Comparison of ENCODE assay signal across 8 mouse cellular contexts in genomic region chr1:39761211-39762024, GRCm38 (mm10). TPM values are rescaled to one million over a fixed set of nuclear protein-coding genes. Genes with fewer than 3 reads are reported as not detected.
DNase-seq lines count a peak whose midpoint lies in the region; ATAC-seq and TF ChIP-seq lines count a peak whose summit lies in the region.

No protein-coding gene starts in this region.

- H3K9ac ChIP-seq in CH12.LX (ENCODE audit: insufficient read depth, low read depth), result no peak overlapping the region
- H3K9ac ChIP-seq in forebrain, embryonic 16.5 days (replicated peaks; ENCODE audit: low read depth, low read length), result no peak overlapping the region
- H3K9ac ChIP-seq in neural tube, embryonic 15.5 days (replicated peaks), result no peak overlapping the region

- dilution Hi-C loops in CH12.LX (cut with MboI; ENCODE audit: extremely low pct_ligation_motif_present, extremely low pct_unique_long_range_greater_than_20kb, low sequenced_read_pairs), result no loop called here

- WGBS in forebrain, embryonic 16.5 days, result 6% methylated on average over 22 of the region's 22 CpGs
- WGBS in hindbrain, embryonic 10.5 days, result 6% methylated on average over 22 of the region's 22 CpGs
- 6% methylated on average over 22 of the region's 22 CpGs for WGBS in lung, adult 2 months
- 2% methylated on average over 22 of the region's 22 CpGs for WGBS in neural tube, embryonic 15.5 days

- H3K4me3 ChIP-seq in CH12.LX (replicated peaks in 1 of 3; ENCODE audit: low read depth in 2 of 3, low read length in 2 of 3, poor library complexity in 1 of 3), result no peak overlapping the region
- H3K4me3 ChIP-seq in forebrain, embryonic 16.5 days (replicated peaks; ENCODE audit: low read length), result no peak overlapping the region
- peak overlapping the region; percentile 34 for H3K4me3 ChIP-seq in hindbrain, embryonic 10.5 days
- peak overlapping the region; percentile 43 for H3K4me3 ChIP-seq in lung, adult 2 months (replicated peaks; ENCODE audit: extremely low read depth, low read depth, low read length)
- 0 out of 2 replicates have a peak overlapping the region, but pooled peaks have one; percentile 3 for H3K4me3 ChIP-seq in neural tube, embryonic 15.5 days (replicated peaks)

- no peaks in the 10 kb centered on the region for H3K27me3 ChIP-seq in CH12.LX (replicated peaks)
- H3K27me3 ChIP-seq in forebrain, embryonic 16.5 days (replicated peaks; ENCODE audit: control insufficient read depth, insufficient read depth, low read length), result no peaks in the 10 kb centered on the region
- no peaks in the 10 kb centered on the region for H3K27me3 ChIP-seq in hindbrain, embryonic 10.5 days (ENCODE audit: insufficient read depth, poor library complexity, severe bottlenecking)
- H3K27me3 ChIP-seq in neural tube, embryonic 15.5 days (replicated peaks), result no peaks in the 10 kb centered on the region

- H3K9me3 ChIP-seq in CH12.LX (replicated peaks; ENCODE audit: low read length), result no peaks in the 10 kb centered on the region
- no peaks in the 10 kb centered on the region for H3K9me3 ChIP-seq in forebrain, embryonic 16.5 days (ENCODE audit: control insufficient read depth, low read length)
- no peaks in the 10 kb centered on the region for H3K9me3 ChIP-seq in hindbrain, embryonic 10.5 days
- no peaks in the 10 kb centered on the region for H3K9me3 ChIP-seq in neural tube, embryonic 15.5 days (replicated peaks)

- ATAC-seq in cerebellum, adult (ENCODE audit: insufficient number of reproducible peaks, low FRiP score, low TSS enrichment), result peak; percentile 86
- peak; percentile 73 for ATAC-seq in forebrain, embryonic 16.5 days
- ATAC-seq in neural tube, embryonic 15.5 days (ENCODE audit: low FRiP score), result peak; percentile 69; the same call in 1 of the 2 replicates

- no peak for DNase-seq in CH12.LX (ENCODE audit: extremely low read depth)
- DNase-seq in hindbrain, embryonic 10.5 days (ENCODE audit: low spot score), result peak; percentile 64
- DNase-seq in layer of hippocampus, adult 8-10 months (ENCODE audit: low spot score in 2 of 2), result peak; percentile 46 to 62
- peak; percentile 45 for DNase-seq in lung, adult 2 months
- peak; percentile 73 for DNase-seq in thymus, postnatal 14 days

- in situ Hi-C loops in CH12.LX (cut with MboI; ENCODE audit: low pct_ligation_motif_present, low pct_unique_long_range_greater_than_20kb, low sequenced_read_pairs), result no loop called here

- TF ChIP-seq POLR2A in CH12.LX (IDR thresholded peaks at IDR 0.05; ENCODE audit: low read depth, low read length), result no peak
- no peak for TF ChIP-seq POLR2A in lung, adult 2 months (IDR thresholded peaks at IDR 0.05; ENCODE audit: borderline replicate concordance, extremely low read depth, low read depth, low read length)

- no peak overlapping the region for H3K27ac ChIP-seq in CH12.LX (ENCODE audit: insufficient read depth, low read depth)
- H3K27ac ChIP-seq in forebrain, embryonic 16.5 days (ENCODE audit: low read length), result peak overlapping the region; percentile 12; the same call in 1 of the 2 replicates
- H3K27ac ChIP-seq in hindbrain, embryonic 10.5 days, result peak overlapping the region; percentile 66; the same call in 1 of the 2 replicates
- peak overlapping the region; percentile 76 for H3K27ac ChIP-seq in neural tube, embryonic 15.5 days (replicated peaks)

- TF ChIP-seq EP300 in CH12.LX (IDR thresholded peaks at IDR 0.05; ENCODE audit: low read length), result no peak

- peak; percentile 11 for TF ChIP-seq RAD21 in CH12.LX (IDR thresholded peaks at IDR 0.05; ENCODE audit: low read depth, low read length)

- peak in 1 of 2 experiments; percentile 24; a peak in 1 of 4 replicates for TF ChIP-seq CTCF in CH12.LX (conservative IDR thresholded peaks at IDR 0.05 in 1 of 2, IDR thresholded peaks at IDR 0.05 in 1 of 2; ENCODE audit: low read depth in 2 of 2, low read length in 2 of 2)
- TF ChIP-seq CTCF in lung, adult 2 months (IDR thresholded peaks at IDR 0.05; ENCODE audit: insufficient read depth, low read length), result peak; percentile 75

- no peaks in the 10 kb centered on the region for H3K79me2 ChIP-seq in CH12.LX (replicated peaks; ENCODE audit: control insufficient read depth, extremely low read depth, insufficient read depth, poor library complexity, severe bottlenecking)

- H3K4me2 ChIP-seq in CH12.LX (ENCODE audit: insufficient read depth, low read depth, poor library complexity, severe bottlenecking), result no peak overlapping the region; the same call in 1 of the 2 replicates
- H3K4me2 ChIP-seq in forebrain, embryonic 16.5 days (ENCODE audit: low read length), result peak overlapping the region; percentile 41
- peak overlapping the region; percentile 46 for H3K4me2 ChIP-seq in neural tube, embryonic 15.5 days

- H3K4me1 ChIP-seq in CH12.LX (ENCODE audit: control insufficient read depth in 1 of 2, insufficient read depth in 2 of 2), result no peaks in the 10 kb centered on the region
- peaks cover 14% of the 10 kb centered on the region for H3K4me1 ChIP-seq in forebrain, embryonic 16.5 days (replicated peaks; ENCODE audit: control insufficient read depth, insufficient read depth, low read length)
- peaks cover 15% of the 10 kb centered on the region for H3K4me1 ChIP-seq in hindbrain, embryonic 10.5 days (replicated peaks)
- peaks cover 15% of the 10 kb centered on the region for H3K4me1 ChIP-seq in lung, adult 2 months (ENCODE audit: control insufficient read depth, insufficient read depth, low read length)
- peaks cover 16% of the 10 kb centered on the region for H3K4me1 ChIP-seq in neural tube, embryonic 15.5 days

- no peaks in the 10 kb centered on the region for H3K36me3 ChIP-seq in CH12.LX (replicated peaks in 1 of 2; ENCODE audit: control insufficient read depth in 1 of 2, insufficient read depth in 1 of 2, low read length in 1 of 2)
- no peaks in the 10 kb centered on the region for H3K36me3 ChIP-seq in forebrain, embryonic 16.5 days (ENCODE audit: control insufficient read depth, insufficient read depth)
- no peaks in the 10 kb centered on the region for H3K36me3 ChIP-seq in hindbrain, embryonic 10.5 days
- no peaks in the 10 kb centered on the region for H3K36me3 ChIP-seq in neural tube, embryonic 15.5 days

TF ChIP-seq in CH12.LX, 34 proteins besides CTCF, POLR2A, EP300 and RAD21:
- TF ChIP-seq JUND (conservative IDR thresholded peaks at IDR 0.05; ENCODE audit: low read depth, low read length) (no peak), MAZ (IDR thresholded peaks at IDR 0.05; ENCODE audit: low read depth, low read length) (no peak), PAX5 (IDR thresholded peaks at IDR 0.05; ENCODE audit: low read length) (no peak), MEF2A (IDR thresholded peaks at IDR 0.05; ENCODE audit: borderline replicate concordance, low read depth, low read length) (no peak), HCFC1 (IDR thresholded peaks at IDR 0.05; ENCODE audit: low read depth, low read length) (no peak), ZMIZ1 (IDR thresholded peaks at IDR 0.05; ENCODE audit: low read depth, low read length) (no peak), UBTF (IDR thresholded peaks at IDR 0.05; ENCODE audit: low read depth, low read length) (no peak), GABPA (IDR thresholded peaks at IDR 0.05; ENCODE audit: insufficient replicate concordance, low read depth, low read length) (no peak), TBP (conservative IDR thresholded peaks at IDR 0.05; ENCODE audit: low read depth, low read length) (no peak), ZNF384 (IDR thresholded peaks at IDR 0.05; ENCODE audit: low read depth, low read length) (no peak)
TF ChIP-seq in CH12.LX: peak in this region for 0.

RNA-seq across cellular contexts. Expression of gene Rfx8, which starts 40.6 kb away (rescaled TPM):
- total RNA-seq in CH12.LX (2012; rRNA removed), result not detected in 2 replicates
- not detected in 2 replicates for total RNA-seq in CH12.LX (2014; rRNA removed)
- not detected in 2 replicates for polyA plus RNA-seq in CH12.LX (2012; ENCODE audit: insufficient read length, low read depth)
- 0.20 TPM in 1 of 2 replicates, not detected in the other for polyA plus RNA-seq in forebrain, embryonic 16.5 days (2015; fragmentation: Nextera tagmentation; extraction: Ambion mirVana)
- polyA plus RNA-seq in hindbrain, embryonic 10.5 days (2016; fragmentation: Nextera tagmentation; extraction: Ambion mirVana), result 0.12 and 0.22 TPM in 2 replicates
- total RNA-seq in layer of hippocampus, adult 8-10 months (2022), result 1 to 10 TPM in 1 of 4 experiments, under 1 TPM in 2, not detected in 1; 0.18 to 1.2 (median 0.45) TPM
- polyA plus RNA-seq in lung, adult 2 months (2012; rRNA removed), result 0.14 and 0.24 TPM in 2 replicates
- 0.14 and 0.27 TPM in 2 replicates for polyA plus RNA-seq in neural tube, embryonic 15.5 days (2015; fragmentation: Nextera tagmentation; extraction: Ambion mirVana)

RNA-seq across cellular contexts. Expression of gene Gm3646, which starts 43.7 kb away (rescaled TPM):
- total RNA-seq in CH12.LX (2012; rRNA removed) (not detected in 2 replicates), CH12.LX (2014; rRNA removed) (not detected in 2 replicates)
- not detected in 2 replicates for polyA plus RNA-seq in CH12.LX (2012; ENCODE audit: insufficient read length, low read depth)
- not detected in 2 replicates for polyA plus RNA-seq in forebrain, embryonic 16.5 days (2015; fragmentation: Nextera tagmentation; extraction: Ambion mirVana)
- polyA plus RNA-seq in hindbrain, embryonic 10.5 days (2016; fragmentation: Nextera tagmentation; extraction: Ambion mirVana), result not detected in 2 replicates
- not detected for total RNA-seq in layer of hippocampus, adult 8-10 months (2022)
- not detected in 2 replicates for polyA plus RNA-seq in lung, adult 2 months (2012; rRNA removed)
- not detected in 2 replicates for polyA plus RNA-seq in neural tube, embryonic 15.5 days (2015; fragmentation: Nextera tagmentation; extraction: Ambion mirVana)

Comparison
In these comparisons a context has a peak if more than half of its experiments do, and no peak if none do; other contexts are left out.
1. H3K4me3 ChIP-seq: peak in hindbrain, embryonic 10.5 days (single experiment), lung, adult 2 months (single experiment) and neural tube, embryonic 15.5 days (single experiment); none in CH12.LX (0 of 3) and forebrain, embryonic 16.5 days (single experiment).
2. Peak in every context shown above with its lines, with median percentiles within 50 percentile points of each other: ATAC-seq.